Mouse (Mus musculus): ENCODE data around the gene Aqp3. TPM values are rescaled to one million over a fixed set of nuclear protein-coding genes. Genes with fewer than 3 reads are reported as not detected.

The Aqp3 gene
- polyA plus RNA-seq, 1 experiment, result 0.05 TPM

DNA sequence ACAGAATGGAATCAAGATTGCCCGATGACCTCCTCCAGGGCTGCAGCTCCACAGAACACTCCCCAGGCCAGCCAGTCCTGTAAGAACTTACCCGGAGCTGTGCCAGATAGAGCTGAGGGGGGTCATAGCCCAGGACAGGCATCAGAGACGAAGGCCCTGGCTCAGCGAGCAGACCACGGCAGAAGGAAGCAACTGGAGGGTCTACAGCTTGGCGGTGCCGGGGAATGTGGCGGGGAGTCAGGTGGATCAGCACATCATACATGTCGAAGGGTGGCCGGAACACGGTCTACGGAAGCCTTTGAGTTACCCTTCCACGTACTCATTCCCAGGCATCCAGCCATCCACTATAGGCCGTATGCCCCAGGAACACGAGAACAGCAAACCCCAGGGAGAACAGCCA is 17.8 kb upstream of the Aqp3 start:
- Histone ChIP-seq H3K27ac (ENCODE audit: insufficient read depth, low read length) (no peak overlapping the region), H3K4me3 (replicated peaks; ENCODE audit: insufficient read depth, low read depth, low read length) (no peak overlapping the region), H3K4me1 (ENCODE audit: control insufficient read depth, insufficient read depth, low read length) (no peaks in the 10 kb centered on the region; the same call in 1 of the 2 replicates), H3K27me3 (ENCODE audit: control insufficient read depth, insufficient read depth, low read length) (no peaks in the 10 kb centered on the region)
- 90% methylated on average over 15 of the region's 15 CpGs for WGBS
- TF ChIP-seq CTCF (IDR thresholded peaks at IDR 0.05; ENCODE audit: borderline replicate concordance, insufficient read depth, low read depth, low read length), result no peak
- no peak for TF ChIP-seq POLR2A (IDR thresholded peaks at IDR 0.05; ENCODE audit: borderline replicate concordance, insufficient read depth, low read length)
- DNase-seq, result no peak

DNA sequence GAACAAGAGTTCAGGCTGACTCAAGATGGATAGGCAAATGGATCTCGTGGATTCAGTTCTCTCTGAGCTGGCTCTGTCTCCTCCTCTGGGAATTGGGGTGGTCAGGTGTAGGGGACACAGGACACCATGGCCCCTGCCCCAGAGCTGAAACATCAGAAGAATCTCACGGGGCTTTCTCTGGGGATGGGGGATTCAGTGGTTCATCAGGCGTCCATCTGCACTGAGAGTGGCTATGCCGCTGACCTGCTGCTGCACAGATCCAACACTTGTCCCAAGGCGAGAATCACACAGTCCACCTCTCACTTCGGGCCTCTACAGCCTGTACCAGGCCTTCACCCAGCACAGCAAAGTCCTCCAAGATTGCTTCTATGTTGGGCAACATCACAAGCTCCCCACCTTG is 17.1 kb upstream of the Aqp3 start:
- H3K4me3 ChIP-seq (replicated peaks; ENCODE audit: insufficient read depth, low read depth, low read length), result no peak overlapping the region
- WGBS, result 87% methylated on average over 6 of the region's 6 CpGs
- no peak for TF ChIP-seq POLR2A (IDR thresholded peaks at IDR 0.05; ENCODE audit: borderline replicate concordance, insufficient read depth, low read length)
- no peak for TF ChIP-seq CTCF (IDR thresholded peaks at IDR 0.05; ENCODE audit: borderline replicate concordance, insufficient read depth, low read depth, low read length)
- no peaks in the 10 kb centered on the region; the same call in 1 of the 2 replicates for H3K4me1 ChIP-seq (ENCODE audit: control insufficient read depth, insufficient read depth, low read length)
- H3K27me3 ChIP-seq (ENCODE audit: control insufficient read depth, insufficient read depth, low read length), result no peaks in the 10 kb centered on the region
- no peak overlapping the region for H3K27ac ChIP-seq (ENCODE audit: insufficient read depth, low read length)
- no peak for DNase-seq

DNA sequence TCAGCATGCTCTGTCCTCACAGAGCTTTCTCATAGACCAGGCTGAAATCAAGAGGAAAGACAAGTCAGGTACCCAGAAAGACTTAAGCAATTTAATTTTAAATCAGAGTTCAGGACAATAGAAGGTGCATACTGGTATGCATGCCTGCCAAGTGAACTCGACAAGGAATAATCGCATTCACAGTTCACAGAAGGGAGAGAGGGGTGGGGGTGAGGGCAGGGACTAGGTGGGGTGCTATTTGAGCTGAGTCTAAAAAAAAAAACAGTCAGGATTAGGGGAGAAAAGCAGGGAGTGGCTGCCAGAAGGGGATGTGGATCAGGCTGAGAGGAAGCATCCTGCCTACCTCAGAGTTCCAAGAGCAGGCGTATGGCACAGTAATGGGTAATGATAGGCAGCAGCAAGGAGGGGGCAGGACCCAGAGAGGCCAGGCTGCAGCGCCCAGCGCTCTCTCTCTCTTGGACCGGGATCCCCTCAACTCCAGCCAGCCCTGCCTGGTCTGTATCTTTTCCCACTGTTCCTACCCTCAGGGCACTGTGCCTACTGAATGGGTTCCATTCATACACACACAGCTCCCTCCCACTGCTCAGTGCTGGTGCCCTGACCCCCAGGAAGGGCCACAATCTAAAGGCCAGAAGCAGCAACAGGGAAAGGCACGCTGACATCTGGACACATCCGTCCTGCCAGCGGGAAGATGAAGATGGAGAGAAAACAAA is 16.5 kb upstream of the Aqp3 start:
- TF ChIP-seq CTCF (IDR thresholded peaks at IDR 0.05; ENCODE audit: borderline replicate concordance, insufficient read depth, low read depth, low read length) (no peak), POLR2A (IDR thresholded peaks at IDR 0.05; ENCODE audit: borderline replicate concordance, insufficient read depth, low read length) (no peak)
- Histone ChIP-seq H3K4me3 (replicated peaks; ENCODE audit: insufficient read depth, low read depth, low read length) (no peak overlapping the region), H3K27me3 (ENCODE audit: control insufficient read depth, insufficient read depth, low read length) (no peaks in the 10 kb centered on the region), H3K4me1 (ENCODE audit: control insufficient read depth, insufficient read depth, low read length) (no peaks in the 10 kb centered on the region; the same call in 1 of the 2 replicates), H3K27ac (ENCODE audit: insufficient read depth, low read length) (no peak overlapping the region)
- no peak for DNase-seq
- WGBS, result 81% methylated on average over 9 of the region's 9 CpGs

DNA sequence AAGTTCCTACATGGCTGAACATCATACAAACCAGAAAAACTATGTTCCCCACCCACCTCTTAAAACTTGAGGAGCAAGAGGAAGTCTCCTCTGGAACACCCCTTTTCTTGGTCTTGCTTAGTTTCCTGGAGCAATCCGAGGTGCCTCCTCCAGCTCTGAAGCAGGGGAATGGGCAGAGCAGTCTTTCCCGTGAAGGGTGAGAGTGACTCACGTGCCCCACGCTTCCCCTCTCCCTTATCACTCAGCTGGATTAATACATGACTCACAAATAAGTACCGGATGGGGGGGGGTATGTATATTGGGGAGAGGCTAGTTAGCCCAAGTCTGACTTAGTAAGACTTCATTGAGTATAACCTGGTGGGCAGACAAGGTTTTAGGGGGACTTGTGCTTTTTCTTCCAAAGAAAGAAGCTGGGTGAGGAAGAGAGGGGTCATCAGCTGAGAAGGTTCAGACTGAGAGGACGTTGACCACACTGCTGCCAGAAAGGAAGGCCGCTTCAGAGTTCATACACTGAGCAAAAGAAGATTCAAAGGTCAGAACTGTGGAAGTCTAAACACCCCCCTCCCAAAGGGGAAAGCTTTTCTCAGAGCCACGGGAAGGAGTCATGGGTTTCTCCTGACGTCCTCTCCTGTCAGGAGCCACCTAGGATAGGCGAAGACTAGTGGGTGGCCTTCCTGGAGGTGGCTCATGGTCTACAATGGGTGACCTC is 10.9 kb upstream of the Aqp3 start:
- no peak for DNase-seq
- Histone ChIP-seq H3K4me3 (replicated peaks; ENCODE audit: insufficient read depth, low read depth, low read length) (no peak overlapping the region), H3K4me1 (ENCODE audit: control insufficient read depth, insufficient read depth, low read length) (no peaks in the 10 kb centered on the region; the same call in none of the 2 replicates), H3K27me3 (ENCODE audit: control insufficient read depth, insufficient read depth, low read length) (no peaks in the 10 kb centered on the region), H3K27ac (ENCODE audit: insufficient read depth, low read length) (no peak overlapping the region)
- TF ChIP-seq CTCF (IDR thresholded peaks at IDR 0.05; ENCODE audit: borderline replicate concordance, insufficient read depth, low read depth, low read length), result no peak
- WGBS, result 92% methylated on average over 10 of the region's 10 CpGs

DNA sequence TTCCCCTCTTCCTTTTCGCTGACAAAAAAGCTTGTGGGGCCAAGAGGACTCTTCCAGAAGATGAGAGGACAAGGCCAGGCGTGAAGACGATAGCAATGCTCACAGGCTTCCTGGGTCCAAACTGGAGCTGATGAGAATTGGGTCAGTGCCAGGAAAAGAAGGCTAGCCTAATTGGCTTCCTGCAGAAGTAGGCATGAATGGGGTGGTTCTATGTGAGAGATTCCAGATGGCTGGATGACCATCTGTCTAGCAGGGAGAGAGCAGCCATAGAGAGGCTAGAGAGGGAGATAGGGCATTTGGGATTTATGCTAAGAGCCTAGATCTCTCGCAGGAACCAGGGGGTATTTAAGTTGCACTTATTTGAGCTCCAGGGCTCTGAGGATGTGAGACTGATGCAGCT is 9.5 kb upstream of the Aqp3 start:
- no peak overlapping the region for H3K27ac ChIP-seq (ENCODE audit: insufficient read depth, low read length)
- TF ChIP-seq POLR2A (IDR thresholded peaks at IDR 0.05; ENCODE audit: borderline replicate concordance, insufficient read depth, low read length) (no peak), CTCF (IDR thresholded peaks at IDR 0.05; ENCODE audit: borderline replicate concordance, insufficient read depth, low read depth, low read length) (no peak)
- H3K27me3 ChIP-seq (ENCODE audit: control insufficient read depth, insufficient read depth, low read length), result no peaks in the 10 kb centered on the region
- no peak overlapping the region for H3K4me3 ChIP-seq (replicated peaks; ENCODE audit: insufficient read depth, low read depth, low read length)
- no peaks in the 10 kb centered on the region; the same call in none of the 2 replicates for H3K4me1 ChIP-seq (ENCODE audit: control insufficient read depth, insufficient read depth, low read length)
- peak; percentile 21 to 62 for DNase-seq
- 8% methylated on average over 4 of the region's 4 CpGs for WGBS

DNA sequence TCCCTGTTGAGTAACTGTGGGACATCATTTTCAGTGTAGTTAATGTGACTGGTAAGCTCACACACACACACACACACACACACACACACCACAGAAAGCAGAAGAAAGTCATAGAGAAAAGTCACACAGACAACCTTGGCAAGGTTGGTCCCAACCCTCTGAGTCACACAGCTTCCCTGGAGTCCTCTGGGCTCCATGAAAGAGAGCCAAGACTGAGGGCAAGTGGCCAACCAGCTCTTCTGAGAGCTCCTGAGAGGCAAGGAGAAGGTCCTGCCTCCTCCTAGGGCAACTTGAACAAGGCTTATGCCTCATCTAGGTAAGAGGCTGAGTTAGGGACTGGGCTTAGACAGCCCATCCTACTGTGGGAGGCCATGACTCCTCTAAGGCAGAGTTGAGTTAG is 4.9 kb upstream of the Aqp3 start:
- no peak overlapping the region for H3K4me3 ChIP-seq (replicated peaks; ENCODE audit: insufficient read depth, low read depth, low read length)
- no peak for TF ChIP-seq POLR2A (IDR thresholded peaks at IDR 0.05; ENCODE audit: borderline replicate concordance, insufficient read depth, low read length)
- no peak for TF ChIP-seq CTCF (IDR thresholded peaks at IDR 0.05; ENCODE audit: borderline replicate concordance, insufficient read depth, low read depth, low read length)
- no peaks in the 10 kb centered on the region; the same call in 1 of the 2 replicates for H3K27me3 ChIP-seq (ENCODE audit: control insufficient read depth, insufficient read depth, low read length)
- no peaks in the 10 kb centered on the region; the same call in none of the 2 replicates for H3K4me1 ChIP-seq (ENCODE audit: control insufficient read depth, insufficient read depth, low read length)
- H3K27ac ChIP-seq (ENCODE audit: insufficient read depth, low read length), result no peak overlapping the region
- no peak for DNase-seq

DNA sequence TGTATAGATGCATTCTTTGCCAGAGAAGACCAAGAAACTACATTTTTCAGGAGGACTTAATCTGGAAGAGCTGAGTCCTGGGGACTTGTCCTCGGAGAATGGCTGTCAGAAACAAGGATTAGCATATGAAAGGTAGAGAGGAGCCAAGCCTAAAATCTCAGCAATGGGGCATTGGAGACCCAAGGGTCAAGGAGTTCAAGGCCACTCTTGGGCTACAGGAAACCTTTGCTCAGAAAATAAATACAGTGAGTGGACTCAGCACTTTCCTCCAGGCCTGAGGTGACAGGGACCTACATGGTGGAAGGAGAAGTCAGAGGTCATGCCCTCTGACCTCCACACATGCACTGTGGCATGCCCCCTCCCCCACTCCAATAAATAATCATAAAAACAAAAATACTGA is 3.0 kb upstream of the Aqp3 start:
- no peak overlapping the region for H3K27ac ChIP-seq (ENCODE audit: insufficient read depth, low read length)
- TF ChIP-seq CTCF (IDR thresholded peaks at IDR 0.05; ENCODE audit: borderline replicate concordance, insufficient read depth, low read depth, low read length) (no peak), POLR2A (IDR thresholded peaks at IDR 0.05; ENCODE audit: borderline replicate concordance, insufficient read depth, low read length) (no peak)
- no peaks in the 10 kb centered on the region for H3K4me1 ChIP-seq (ENCODE audit: control insufficient read depth, insufficient read depth, low read length)
- WGBS, result 49% methylated on average over 1 of the region's 1 CpGs
- H3K4me3 ChIP-seq (replicated peaks; ENCODE audit: insufficient read depth, low read depth, low read length), result no peak overlapping the region
- H3K27me3 ChIP-seq (ENCODE audit: control insufficient read depth, insufficient read depth, low read length), result no peaks in the 10 kb centered on the region; the same call in 1 of the 2 replicates
- no peak for DNase-seq

DNA sequence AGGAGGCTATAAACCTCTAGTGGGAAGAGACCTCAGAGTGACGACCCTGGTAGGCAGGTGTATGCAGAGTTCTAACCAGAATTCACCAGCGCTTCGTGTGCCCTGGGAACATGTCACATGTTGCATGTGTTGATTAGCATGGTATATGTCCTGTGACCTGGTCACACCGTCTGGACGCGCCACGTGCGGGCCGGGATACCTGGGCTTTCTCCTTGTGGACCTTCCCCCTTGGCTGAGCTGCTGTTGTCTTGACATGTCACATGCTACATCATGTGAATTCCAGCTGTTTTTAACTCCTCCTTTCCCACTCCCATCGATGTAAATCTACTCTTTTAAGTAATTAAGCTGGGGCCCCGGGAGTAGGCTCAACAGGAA is 581 bp upstream of the Aqp3 start:
- TF ChIP-seq POLR2A (IDR thresholded peaks at IDR 0.05; ENCODE audit: borderline replicate concordance, insufficient read depth, low read length) (no peak), CTCF (IDR thresholded peaks at IDR 0.05; ENCODE audit: borderline replicate concordance, insufficient read depth, low read depth, low read length) (no peak)
- H3K27ac ChIP-seq (ENCODE audit: insufficient read depth, low read length), result no peak overlapping the region
- WGBS, result 23% methylated on average over 11 of the region's 11 CpGs
- no peak overlapping the region for H3K4me3 ChIP-seq (replicated peaks; ENCODE audit: insufficient read depth, low read depth, low read length)
- no peak for DNase-seq
- no peaks in the 10 kb centered on the region for H3K4me1 ChIP-seq (ENCODE audit: control insufficient read depth, insufficient read depth, low read length)
- no peaks in the 10 kb centered on the region; the same call in 1 of the 2 replicates for H3K27me3 ChIP-seq (ENCODE audit: control insufficient read depth, insufficient read depth, low read length)

All from cerebellum, adult 2 months (tissue).